Mouse (Mus musculus): Measurements from ENCODE around the gene Mafk.

DNA sequence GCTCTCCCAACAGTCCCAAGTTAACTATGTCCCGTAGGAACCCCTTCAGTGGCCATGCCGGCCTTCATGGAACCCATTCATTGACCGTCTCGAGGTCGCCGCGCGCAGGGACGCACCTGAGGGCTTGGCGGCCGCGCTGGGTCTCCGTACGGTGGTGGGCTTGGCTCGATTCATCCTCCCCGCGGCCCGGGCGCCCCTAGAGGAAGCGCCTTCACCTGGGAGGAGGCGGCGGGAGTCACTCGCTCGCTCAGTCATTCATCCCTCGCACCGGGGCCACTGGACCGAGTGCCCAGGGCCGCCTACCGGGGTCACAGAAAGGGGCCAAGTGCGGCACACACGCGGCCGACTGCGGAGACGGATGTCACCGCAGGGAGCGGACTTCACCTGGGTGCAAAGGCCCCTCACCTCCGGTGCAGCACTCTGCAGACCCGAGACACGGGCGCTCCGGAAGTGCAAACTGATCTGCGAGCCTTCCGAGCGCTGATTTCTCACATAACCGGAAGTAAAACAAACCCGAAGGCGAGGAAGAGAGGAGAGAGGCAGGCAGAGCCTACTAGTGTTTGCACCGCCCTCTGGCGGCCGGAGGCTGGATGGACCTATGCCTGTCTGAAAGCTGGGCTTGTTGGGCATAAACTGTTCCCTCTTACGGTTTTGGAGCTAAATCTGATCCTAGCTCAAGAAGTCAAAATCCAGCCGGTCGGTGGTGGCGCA is 15.9 kb upstream of the Mafk start, which contains the start of gene Ints1:
- TF ChIP-seq CTCF (IDR thresholded peaks at IDR 0.05; ENCODE audit: low read depth) (peak; percentile 98), EP300 (optimal IDR thresholded peaks at IDR 0.05) (peak; percentile 49)

Measured in stomach, postnatal 0 days (tissue).